Mouse (Mus musculus): ENCODE measurements around the gene Mrpl18. TPM values are rescaled to one million over a fixed set of nuclear protein-coding genes. Genes with fewer than 3 reads are reported as not detected.

Mrpl18 gene
- polyA plus RNA-seq, 1 experiment from 2014 or later = 139 TPM

- H3K36me3 ChIP-seq (ENCODE audit: control insufficient read depth, insufficient read depth, low read length) = no peaks in the 10 kb centered on the region
- no peaks in the 10 kb centered on the region for H3K9me3 ChIP-seq (ENCODE audit: control insufficient read depth, low read length)
- no peak within 1 kb of the TSS for H3K4me2 ChIP-seq (ENCODE audit: low read depth, low read length)
- no peak within 1 kb of the TSS for H3K27ac ChIP-seq (ENCODE audit: low read length)
- peaks cover 4% of the 10 kb centered on the region; the same call in 1 of the 2 replicates for H3K27me3 ChIP-seq (ENCODE audit: control insufficient read depth, insufficient read depth, low read depth, low read length)
- ATAC-seq (ENCODE audit: low read depth) = no peak
- no peak within 1 kb of the TSS for H3K4me3 ChIP-seq (ENCODE audit: low read length)
- no peak within 1 kb of the TSS for H3K9ac ChIP-seq (ENCODE audit: low read length)
- WGBS = 70% methylated on average over 5 of the region's 5 CpGs
- H3K4me1 ChIP-seq (replicated peaks; ENCODE audit: control insufficient read depth, insufficient read depth, low read length) = peaks cover 4% of the 10 kb centered on the region; the same call in 1 of the 2 replicates
Measured at GRCm38 (mm10) chr17:12875734-12876133, 40.4 kb downstream of the Mrpl18 start, which contains the start of gene Mrgprh. Gene Mrgprh (plus strand): TSS chr17:12876034.

GRCm38 (mm10) chr17:12872275-12873028, 43.7 kb downstream of the Mrpl18 start:
- peaks cover 4% of the 10 kb centered on the region; the same call in 1 of the 2 replicates for H3K27me3 ChIP-seq (ENCODE audit: control insufficient read depth, insufficient read depth, low read depth, low read length)
- H3K27ac ChIP-seq (ENCODE audit: low read length) = no peak overlapping the region
- H3K36me3 ChIP-seq (ENCODE audit: control insufficient read depth, insufficient read depth, low read length) = no peaks in the 10 kb centered on the region
- H3K4me1 ChIP-seq (replicated peaks; ENCODE audit: control insufficient read depth, insufficient read depth, low read length) = peaks cover 8% of the 10 kb centered on the region; the same call in 1 of the 2 replicates
- H3K4me3 ChIP-seq (ENCODE audit: low read length) = no peak overlapping the region
- no peak for ATAC-seq (ENCODE audit: low read depth)
- H3K9ac ChIP-seq (ENCODE audit: low read length) = no peak overlapping the region
- no peaks in the 10 kb centered on the region for H3K9me3 ChIP-seq (ENCODE audit: control insufficient read depth, low read length)
- no peak overlapping the region for H3K4me2 ChIP-seq (ENCODE audit: low read depth, low read length)
- 65% methylated on average over 16 of the region's 16 CpGs for WGBS

GRCm38 (mm10) chr17:12868640-12869039, 47.5 kb downstream of the Mrpl18 start:
- Histone ChIP-seq H3K9me3 (ENCODE audit: control insufficient read depth, low read length) (no peaks in the 10 kb centered on the region), H3K27ac (ENCODE audit: low read length) (no peak overlapping the region), H3K4me3 (ENCODE audit: low read length) (no peak overlapping the region), H3K4me2 (ENCODE audit: low read depth, low read length) (no peak overlapping the region), H3K36me3 (ENCODE audit: control insufficient read depth, insufficient read depth, low read length) (no peaks in the 10 kb centered on the region), H3K4me1 (replicated peaks; ENCODE audit: control insufficient read depth, insufficient read depth, low read length) (peaks cover 8% of the 10 kb centered on the region; the same call in 1 of the 2 replicates), H3K9ac (ENCODE audit: low read length) (no peak overlapping the region), H3K27me3 (ENCODE audit: control insufficient read depth, insufficient read depth, low read depth, low read length) (peaks cover 4% of the 10 kb centered on the region; the same call in 1 of the 2 replicates)
- 7% methylated on average over 4 of the region's 4 CpGs for WGBS
- ATAC-seq (ENCODE audit: low read depth) = no peak

- Histone ChIP-seq H3K27ac (ENCODE audit: low read length) (no peak within 1 kb of the TSS), H3K36me3 (ENCODE audit: control insufficient read depth, insufficient read depth, low read length) (no peaks in the 10 kb centered on the region), H3K9ac (ENCODE audit: low read length) (no peak within 1 kb of the TSS), H3K4me2 (ENCODE audit: low read depth, low read length) (no peak within 1 kb of the TSS), H3K4me1 (replicated peaks; ENCODE audit: control insufficient read depth, insufficient read depth, low read length) (peaks cover 8% of the 10 kb centered on the region; the same call in 1 of the 2 replicates), H3K4me3 (ENCODE audit: low read length) (no peak within 1 kb of the TSS), H3K27me3 (ENCODE audit: control insufficient read depth, insufficient read depth, low read depth, low read length) (peaks cover 4% of the 10 kb centered on the region; the same call in 1 of the 2 replicates), H3K9me3 (ENCODE audit: control insufficient read depth, low read length) (no peaks in the 10 kb centered on the region)
- 21% methylated on average over 2 of the region's 2 CpGs for WGBS
- no peak for ATAC-seq (ENCODE audit: low read depth)
Measured at GRCm38 (mm10) chr17:12868043-12868442, 48.1 kb downstream of the Mrpl18 start, which contains the start of gene Mas1. Gene Mas1 (minus strand): TSS chr17:12868143.

GRCm38 (mm10) chr17:12866853-12867252, 49.3 kb downstream of the Mrpl18 start:
- no peaks in the 10 kb centered on the region for H3K36me3 ChIP-seq (ENCODE audit: control insufficient read depth, insufficient read depth, low read length)
- WGBS = 79% methylated on average over 10 of the region's 10 CpGs
- H3K4me1 ChIP-seq (replicated peaks; ENCODE audit: control insufficient read depth, insufficient read depth, low read length) = peaks cover 8% of the 10 kb centered on the region; the same call in 1 of the 2 replicates
- H3K4me3 ChIP-seq (ENCODE audit: low read length) = no peak overlapping the region
- H3K9ac ChIP-seq (ENCODE audit: low read length) = no peak overlapping the region
- H3K9me3 ChIP-seq (ENCODE audit: control insufficient read depth, low read length) = no peaks in the 10 kb centered on the region
- peaks cover under 1% of the 10 kb centered on the region; the same call in 1 of the 2 replicates for H3K27me3 ChIP-seq (ENCODE audit: control insufficient read depth, insufficient read depth, low read depth, low read length)
- no peak overlapping the region for H3K27ac ChIP-seq (ENCODE audit: low read length)
- ATAC-seq (ENCODE audit: low read depth) = no peak
- H3K4me2 ChIP-seq (ENCODE audit: low read depth, low read length) = no peak overlapping the region

- H3K4me3 ChIP-seq (ENCODE audit: low read length) = no peak overlapping the region
- no peak overlapping the region for H3K27ac ChIP-seq (ENCODE audit: low read length)
- no peak for ATAC-seq (ENCODE audit: low read depth)
- H3K36me3 ChIP-seq (ENCODE audit: control insufficient read depth, insufficient read depth, low read length) = no peaks in the 10 kb centered on the region
- H3K4me1 ChIP-seq (replicated peaks; ENCODE audit: control insufficient read depth, insufficient read depth, low read length) = peaks cover 8% of the 10 kb centered on the region; the same call in 1 of the 2 replicates
- H3K9me3 ChIP-seq (ENCODE audit: control insufficient read depth, low read length) = no peaks in the 10 kb centered on the region
- H3K9ac ChIP-seq (ENCODE audit: low read length) = no peak overlapping the region
- 64% methylated on average over 3 of the region's 3 CpGs for WGBS
- H3K4me2 ChIP-seq (ENCODE audit: low read depth, low read length) = no peak overlapping the region
- H3K27me3 ChIP-seq (ENCODE audit: control insufficient read depth, insufficient read depth, low read depth, low read length) = no peaks in the 10 kb centered on the region
Measured at GRCm38 (mm10) chr17:12865407-12865806, 50.7 kb downstream of the Mrpl18 start.

- Histone ChIP-seq H3K27ac (ENCODE audit: low read length) (no peak overlapping the region), H3K4me3 (ENCODE audit: low read length) (no peak overlapping the region), H3K27me3 (ENCODE audit: control insufficient read depth, insufficient read depth, low read depth, low read length) (no peaks in the 10 kb centered on the region), H3K9ac (ENCODE audit: low read length) (no peak overlapping the region), H3K4me2 (ENCODE audit: low read depth, low read length) (no peak overlapping the region), H3K9me3 (ENCODE audit: control insufficient read depth, low read length) (no peaks in the 10 kb centered on the region), H3K4me1 (replicated peaks; ENCODE audit: control insufficient read depth, insufficient read depth, low read length) (peaks cover 8% of the 10 kb centered on the region; the same call in 1 of the 2 replicates), H3K36me3 (ENCODE audit: control insufficient read depth, insufficient read depth, low read length) (no peaks in the 10 kb centered on the region)
- no peak for ATAC-seq (ENCODE audit: low read depth)
Measured at GRCm38 (mm10) chr17:12864111-12864510, 52.0 kb downstream of the Mrpl18 start.

Small RNA genes lying within 50 kb of the gene (microRNA-seq; reads per million reads assigned to microRNA genes)
- gene Gm24085 = not detected

Other genes starting within 250 kb of the Mrpl18 start
- gene Slc22a1, start 240.5 kb downstream of the Mrpl18 start, polyA plus RNA-seq (2015; fragmentation: Nextera tagmentation; extraction: Ambion mirVana) = 9.1 and 12.7 TPM in 2 replicates
- gene Igf2r, start 146.7 kb downstream of the Mrpl18 start, polyA plus RNA-seq (2015; fragmentation: Nextera tagmentation; extraction: Ambion mirVana) = 59.0 and 64.4 TPM in 2 replicates
- gene Mas1, start 48.2 kb downstream of the Mrpl18 start, polyA plus RNA-seq (2015; fragmentation: Nextera tagmentation; extraction: Ambion mirVana) = 0.25 and 0.40 TPM in 2 replicates
- gene Mrgprh, start 40.3 kb downstream of the Mrpl18 start, polyA plus RNA-seq (2015; fragmentation: Nextera tagmentation; extraction: Ambion mirVana) = not detected in 2 replicates
- 0.69 and 1.2 TPM in 2 replicates for gene Pnldc1, start 6.1 kb downstream of the Mrpl18 start, polyA plus RNA-seq (2015; fragmentation: Nextera tagmentation; extraction: Ambion mirVana)
- 344 and 362 TPM in 2 replicates for gene Tcp1, start 644 bp downstream of the Mrpl18 start, polyA plus RNA-seq (2015; fragmentation: Nextera tagmentation; extraction: Ambion mirVana)
- 0.87 and 0.92 TPM in 2 replicates for gene Acat3, start 24.3 kb upstream of the Mrpl18 start, polyA plus RNA-seq (2015; fragmentation: Nextera tagmentation; extraction: Ambion mirVana)
- gene Acat2, start 44.4 kb upstream of the Mrpl18 start, polyA plus RNA-seq (2015; fragmentation: Nextera tagmentation; extraction: Ambion mirVana) = 83.8 and 91.4 TPM in 2 replicates
- 126 and 128 TPM in 2 replicates for gene Wtap, start 77.8 kb upstream of the Mrpl18 start, polyA plus RNA-seq (2015; fragmentation: Nextera tagmentation; extraction: Ambion mirVana)
- gene Sod2, start 90.5 kb upstream of the Mrpl18 start, polyA plus RNA-seq (2015; fragmentation: Nextera tagmentation; extraction: Ambion mirVana) = 102 and 116 TPM in 2 replicates
- gene Gpr31b, start 136.0 kb upstream of the Mrpl18 start, polyA plus RNA-seq (2015; fragmentation: Nextera tagmentation; extraction: Ambion mirVana) = not detected in 2 replicates
- 0.11 TPM in 1 of 2 replicates, not detected in the other for gene Tcp10b, start 144.8 kb upstream of the Mrpl18 start, polyA plus RNA-seq (2015; fragmentation: Nextera tagmentation; extraction: Ambion mirVana)
- gene Unc93a, start 215.5 kb upstream of the Mrpl18 start, polyA plus RNA-seq (2015; fragmentation: Nextera tagmentation; extraction: Ambion mirVana) = not detected in 2 replicates